27 mouse cellular contexts compared by ENCODE assay signal in the genomic region with DNA sequence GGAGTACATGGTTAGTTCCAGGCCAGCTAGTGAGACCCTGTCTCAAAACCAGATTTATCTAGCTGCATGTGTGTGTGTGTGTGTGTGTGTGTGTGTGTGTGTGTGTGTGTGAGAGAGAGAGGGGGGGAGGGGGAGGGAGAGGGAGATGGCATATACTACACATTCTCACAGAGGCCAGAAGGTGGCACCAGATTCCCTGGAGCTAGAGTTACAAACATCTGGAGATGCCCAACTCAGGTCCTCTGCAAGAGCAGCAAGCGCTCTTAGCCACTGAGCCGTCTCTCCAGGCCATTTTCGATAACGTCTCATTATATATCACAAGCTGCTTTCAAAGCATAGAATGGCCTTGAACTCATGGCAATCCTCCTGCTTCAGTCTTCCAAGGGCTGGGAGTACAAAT. TPM values are rescaled to one million over a fixed set of nuclear protein-coding genes. Genes with fewer than 3 reads are reported as not detected.
DNase-seq lines count a peak whose midpoint lies in the region; ATAC-seq and TF ChIP-seq lines count a peak whose summit lies in the region.
"Had no signal": no experiment of that assay in that cellular context is flagged by ENCODE, and none has a peak within 500 bp of the region (broad histone marks: within the 10 kb centered on the region; RNA-seq: fewer than 3 reads in every experiment).

No protein-coding gene starts in this region.

- H3K27me3 ChIP-seq in midbrain, postnatal 0 days (ENCODE audit: insufficient read depth, low read length) = no peaks in the 10 kb centered on the region
- H3K27me3 ChIP-seq in midbrain, embryonic 13.5 days = peaks cover 12% of the 10 kb centered on the region
- H3K27me3 ChIP-seq: midbrain, embryonic 15.5 days had no signal

- no peaks in the 10 kb centered on the region for H3K36me3 ChIP-seq in midbrain, postnatal 0 days (ENCODE audit: insufficient read depth, low read length)
- H3K36me3 ChIP-seq in midbrain, embryonic 13.5 days = no peaks in the 10 kb centered on the region
- H3K36me3 ChIP-seq: embryonic facial prominence, embryonic 15.5 days; forebrain, embryonic 12.5 days; liver, embryonic 12.5 days; midbrain, embryonic 15.5 days had no signal

- H3K9me3 ChIP-seq in midbrain, postnatal 0 days (ENCODE audit: low read length) = no peaks in the 10 kb centered on the region
- no peaks in the 10 kb centered on the region for H3K9me3 ChIP-seq in midbrain, embryonic 13.5 days
- H3K9me3 ChIP-seq: embryonic facial prominence, embryonic 15.5 days; forebrain, embryonic 12.5 days; liver, embryonic 12.5 days; midbrain, embryonic 15.5 days had no signal

- WGBS in midbrain, postnatal 0 days = 85% methylated on average over 4 of the region's 4 CpGs
- WGBS in midbrain, embryonic 13.5 days = 84% methylated on average over 4 of the region's 4 CpGs

- H3K4me1 ChIP-seq in midbrain, postnatal 0 days (ENCODE audit: insufficient read depth, low read length) = peaks cover 12% of the 10 kb centered on the region
- peaks cover 24% of the 10 kb centered on the region for H3K4me1 ChIP-seq in midbrain, embryonic 13.5 days (replicated peaks)
- H3K4me1 ChIP-seq: liver, embryonic 12.5 days had no signal

- no peak overlapping the region for H3K4me3 ChIP-seq in midbrain, postnatal 0 days (ENCODE audit: low read depth, low read length)
- H3K4me3 ChIP-seq in midbrain, embryonic 13.5 days (replicated peaks) = no peak overlapping the region
- H3K4me3 ChIP-seq: embryonic facial prominence, embryonic 15.5 days; forebrain, embryonic 12.5 days; liver, embryonic 12.5 days; midbrain, embryonic 15.5 days had no signal

- no peak overlapping the region for H3K4me2 ChIP-seq in midbrain, postnatal 0 days (ENCODE audit: low read depth, low read length, poor library complexity, severe bottlenecking)
- no peak overlapping the region for H3K4me2 ChIP-seq in midbrain, embryonic 13.5 days (replicated peaks)
- H3K4me2 ChIP-seq: embryonic facial prominence, embryonic 15.5 days; forebrain, embryonic 12.5 days; hindbrain, embryonic 14.5 days; liver, embryonic 12.5 days; midbrain, embryonic 15.5 days had no signal

- no peak for ATAC-seq in midbrain, postnatal 0 days (ENCODE audit: low FRiP score)
- no peak for ATAC-seq in midbrain, embryonic 13.5 days
- ATAC-seq: CD4-positive, CD25-positive, alpha-beta regulatory T cell, adult 4 months; forebrain, postnatal 0 days; liver, embryonic 12.5 days; midbrain, embryonic 15.5 days had no signal

- H3K9ac ChIP-seq in midbrain, postnatal 0 days (replicated peaks; ENCODE audit: low read length, poor library complexity, severe bottlenecking) = no peak overlapping the region
- no peak overlapping the region for H3K9ac ChIP-seq in midbrain, embryonic 13.5 days (replicated peaks)
- H3K9ac ChIP-seq: embryonic facial prominence, embryonic 15.5 days; forebrain, embryonic 12.5 days; forebrain, postnatal 0 days; hindbrain, embryonic 14.5 days; liver, embryonic 12.5 days; midbrain, embryonic 15.5 days had no signal

- TF ChIP-seq CTCF in midbrain, postnatal 0 days (IDR thresholded peaks at IDR 0.05) = peak; percentile 16; the same call in 1 of the 2 replicates

- DNase-seq in embryo, embryonic 10 days (ENCODE audit: low spot score) = peak; percentile 22
- DNase-seq in embryo, embryonic 9.5 days (ENCODE audit: extremely low spot score) = no peak
- DNase-seq in midbrain, postnatal 0 days (ENCODE audit: low spot score) = no peak
- peak; percentile 35 for DNase-seq in embryo, embryonic 10.5 days (ENCODE audit: low spot score)
- no peak for DNase-seq in adrenal gland, postnatal 4 days (ENCODE audit: low spot score in 2 of 2)
- DNase-seq in heart, adult 9 months (ENCODE audit: low spot score in 2 of 2) = no peak
- no peak for DNase-seq in ovary, postnatal 14 days (ENCODE audit: low spot score)
- DNase-seq: adrenal gland, postnatal 14 days; cerebellum, adult 11-12 months; cerebellum, postnatal 10 days; forebrain, postnatal 0 days; gastrocnemius, postnatal 10 days; kidney, adult 2 months; kidney, postnatal 10 days; layer of hippocampus, postnatal 36 days; left cerebral cortex, postnatal 4 days; lung, adult 18-20 months; lung, postnatal 10 days; right cerebral cortex, postnatal 4 days had no signal

- no peak overlapping the region for H3K27ac ChIP-seq in midbrain, postnatal 0 days (ENCODE audit: low read depth, low read length)
- H3K27ac ChIP-seq in midbrain, embryonic 13.5 days = no peak overlapping the region
- H3K27ac ChIP-seq: embryonic facial prominence, embryonic 15.5 days; forebrain, embryonic 12.5 days; hindbrain, embryonic 14.5 days; liver, embryonic 12.5 days; midbrain, embryonic 15.5 days had no signal

RNA-seq across cellular contexts. Expression of gene Dnaic2, which starts 4.5 kb away (rescaled TPM):
- 3.8 and 4.4 TPM in 2 replicates for total RNA-seq in midbrain, postnatal 0 days (2014; rRNA removed)
- polyA plus RNA-seq in midbrain, postnatal 0 days (2015; fragmentation: Nextera tagmentation; extraction: Ambion mirVana) = 2.0 and 3.2 TPM in 2 replicates
- 1.6 and 1.7 TPM in 2 replicates for polyA plus RNA-seq in midbrain, embryonic 13.5 days (2015; fragmentation: Nextera tagmentation; extraction: Ambion mirVana)
- 1 to 10 TPM; 1.7 to 2.0 TPM for total RNA-seq in adrenal gland, postnatal 4 days (2021)
- total RNA-seq: hematopoietic stem cell, adult 5-6 weeks had no signal
- polyA plus RNA-seq: CD4-positive, CD25-positive, alpha-beta regulatory T cell, adult 4 months had no signal

RNA-seq across cellular contexts. Expression of gene Kif19a, which starts 33.5 kb away (rescaled TPM):
- total RNA-seq in midbrain, postnatal 0 days (2014; rRNA removed) = 5.3 and 7.2 TPM in 2 replicates
- 0.85 and 1.3 TPM in 2 replicates for polyA plus RNA-seq in midbrain, postnatal 0 days (2015; fragmentation: Nextera tagmentation; extraction: Ambion mirVana)
- 0.35 and 1.2 TPM in 2 replicates for polyA plus RNA-seq in midbrain, embryonic 13.5 days (2015; fragmentation: Nextera tagmentation; extraction: Ambion mirVana)
- total RNA-seq in adrenal gland, postnatal 4 days (2021) = 1 to 10 TPM in 1 of 2 experiments, under 1 TPM in 1; 0.99 to 1.6 TPM
- polyA plus RNA-seq: CD4-positive, CD25-positive, alpha-beta regulatory T cell, adult 4 months; liver, embryonic 12.5 days had no signal

RNA-seq across cellular contexts. Expression of gene Ttyh2, which starts 56.5 kb away (rescaled TPM):
- 42.8 and 58.2 TPM in 2 replicates for total RNA-seq in midbrain, postnatal 0 days (2014; rRNA removed)
- polyA plus RNA-seq in midbrain, postnatal 0 days (2015; fragmentation: Nextera tagmentation; extraction: Ambion mirVana) = 27.1 and 29.4 TPM in 2 replicates
- 24.2 and 24.6 TPM in 2 replicates for polyA plus RNA-seq in midbrain, embryonic 13.5 days (2015; fragmentation: Nextera tagmentation; extraction: Ambion mirVana)
- total RNA-seq in adrenal gland, postnatal 4 days (2021) = 100 to 1,000 TPM; 108 to 113 TPM

Comparison
In these comparisons a context has a peak if more than half of its experiments do, and no peak if none do; other contexts are left out.
1. DNase-seq: peak in embryo, embryonic 10 days (single experiment) and embryo, embryonic 10.5 days (single experiment); none in embryo, embryonic 9.5 days (single experiment), midbrain, postnatal 0 days (single experiment), adrenal gland, postnatal 4 days (0 of 2), heart, adult 9 months (0 of 2) and ovary, postnatal 14 days (single experiment).